Mouse (Mus musculus): Measurements from ENCODE around the gene D17Wsu92e.

The D17Wsu92e gene

DNA sequence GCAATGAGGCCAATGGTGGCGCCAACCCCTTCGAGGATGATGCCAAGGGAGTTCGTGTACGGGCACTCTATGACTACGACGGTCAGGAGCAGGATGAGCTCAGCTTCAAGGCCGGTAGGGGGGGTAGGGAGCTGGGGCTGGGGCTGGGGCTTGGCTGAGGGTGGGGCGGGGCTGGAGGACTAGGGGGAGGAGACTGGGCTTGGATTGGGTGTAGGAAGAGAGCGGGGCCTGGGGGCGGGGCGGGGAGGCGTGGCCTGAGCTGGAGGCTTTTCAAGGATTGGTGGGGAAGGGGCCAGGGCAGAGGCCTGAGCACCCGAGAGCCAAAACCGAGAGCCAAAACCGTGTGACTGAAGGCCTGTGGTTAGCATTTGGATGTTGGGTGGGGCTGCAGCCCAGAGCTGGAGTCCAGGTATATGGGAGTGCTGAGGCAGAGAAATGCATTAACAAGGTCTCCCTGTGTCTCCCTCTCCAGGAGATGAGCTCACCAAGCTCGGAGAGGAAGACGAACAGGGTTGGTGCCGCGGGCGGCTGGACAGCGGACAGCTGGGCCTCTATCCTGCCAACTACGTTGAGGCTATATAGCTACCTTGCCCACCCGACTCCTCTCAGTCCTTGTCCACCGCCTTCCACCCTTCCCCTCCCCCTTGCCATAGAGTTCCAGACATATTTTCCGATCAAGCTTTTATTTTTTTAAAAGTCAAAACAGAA, 112.3 kb downstream of the D17Wsu92e start:
- in situ Hi-C loops (cut with MboI; ENCODE audit: unreplicated experiment in 2 of 2), result no loop called here

DNA sequence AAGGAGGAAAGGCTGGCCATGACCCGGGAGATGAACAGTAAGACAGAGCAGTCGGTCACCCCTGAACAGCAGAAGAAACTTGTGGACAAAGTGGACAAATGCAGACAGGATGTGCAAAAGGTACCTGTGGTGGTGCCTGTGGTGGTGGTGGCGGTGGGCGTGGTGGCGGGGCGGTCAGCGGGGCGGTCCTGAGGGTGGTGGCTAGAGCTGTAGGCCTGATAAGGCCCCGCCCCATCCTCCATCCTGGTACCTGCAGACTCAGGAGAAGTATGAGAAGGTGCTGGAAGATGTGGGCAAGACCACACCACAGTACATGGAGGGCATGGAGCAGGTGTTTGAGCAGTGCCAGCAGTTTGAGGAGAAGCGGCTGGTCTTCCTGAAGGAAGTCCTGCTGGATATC, 114.8 kb downstream of the D17Wsu92e start:
- in situ Hi-C loops (cut with MboI; ENCODE audit: unreplicated experiment in 2 of 2), result no loop called here

DNA sequence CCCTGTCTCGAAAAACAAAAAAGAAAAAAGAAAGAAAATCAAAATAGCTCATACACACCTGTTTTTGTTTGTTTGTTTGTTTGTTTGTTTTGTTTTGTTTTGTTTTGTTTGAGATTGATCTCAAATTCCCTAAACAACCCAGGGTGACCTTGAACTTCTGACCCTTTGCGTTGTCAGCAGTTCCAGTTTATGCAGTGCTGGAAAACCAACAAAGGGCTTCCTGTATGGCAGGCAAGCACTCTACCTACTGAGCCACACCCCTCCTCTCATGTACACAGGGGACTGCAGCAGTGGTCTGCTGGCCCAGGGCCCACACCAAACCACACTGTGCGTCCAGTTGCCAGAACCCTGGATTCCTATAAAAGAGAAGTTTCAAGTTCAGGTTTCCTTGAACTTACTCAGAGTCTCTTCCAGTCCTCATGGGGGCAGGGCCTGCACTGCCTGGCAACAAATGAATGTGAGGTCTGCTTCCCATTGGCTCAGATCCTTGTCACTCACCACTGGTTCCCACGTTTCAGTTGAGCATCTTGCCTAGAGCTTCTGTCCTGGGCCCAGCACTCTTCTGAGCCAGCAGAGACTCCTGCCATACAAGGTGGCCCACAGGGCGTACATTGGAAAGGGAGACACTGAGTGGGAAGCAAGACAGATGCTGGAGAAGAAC, 116.4 kb downstream of the D17Wsu92e start:
- in situ Hi-C loops (cut with MboI; ENCODE audit: unreplicated experiment in 2 of 2), result no loop called here

GRCm38 (mm10) chr17:27702518-27702917, 117.9 kb downstream of the D17Wsu92e start:
- in situ Hi-C loops (cut with MboI; ENCODE audit: unreplicated experiment in 2 of 2), result no loop called here

DNA sequence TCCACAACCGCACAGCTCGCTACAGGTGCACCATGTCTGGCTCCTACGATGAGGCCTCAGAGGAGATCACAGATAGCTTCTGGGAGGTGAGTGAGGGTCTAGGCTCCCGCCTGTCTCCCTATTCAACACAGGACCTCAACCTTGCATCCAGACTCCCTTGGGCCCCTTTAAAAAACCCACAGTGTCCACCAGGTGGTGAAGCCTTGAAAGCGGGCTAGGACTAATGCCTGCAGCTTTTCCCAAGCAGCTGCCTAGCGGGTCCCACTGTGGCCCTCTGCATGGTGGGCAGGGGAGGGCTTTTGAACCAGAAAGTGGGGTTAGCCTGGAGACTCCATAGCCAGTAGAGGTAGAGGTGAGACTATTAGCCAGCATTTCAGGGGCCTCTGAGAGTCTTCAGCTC, 118.6 kb downstream of the D17Wsu92e start:
- in situ Hi-C loops (cut with MboI; ENCODE audit: unreplicated experiment in 2 of 2), result no loop called here

All from v-Abl transformed pro-B cells (cell line).